Mouse (Mus musculus): ENCODE results near the gene E030018B13Rik. TPM values are rescaled to one million over a fixed set of nuclear protein-coding genes. Genes with fewer than 3 reads are reported as not detected.

The E030018B13Rik gene
- total and polyA plus RNA-seq, 3 experiments = 0.07 TPM; not detected in 2

DNA sequence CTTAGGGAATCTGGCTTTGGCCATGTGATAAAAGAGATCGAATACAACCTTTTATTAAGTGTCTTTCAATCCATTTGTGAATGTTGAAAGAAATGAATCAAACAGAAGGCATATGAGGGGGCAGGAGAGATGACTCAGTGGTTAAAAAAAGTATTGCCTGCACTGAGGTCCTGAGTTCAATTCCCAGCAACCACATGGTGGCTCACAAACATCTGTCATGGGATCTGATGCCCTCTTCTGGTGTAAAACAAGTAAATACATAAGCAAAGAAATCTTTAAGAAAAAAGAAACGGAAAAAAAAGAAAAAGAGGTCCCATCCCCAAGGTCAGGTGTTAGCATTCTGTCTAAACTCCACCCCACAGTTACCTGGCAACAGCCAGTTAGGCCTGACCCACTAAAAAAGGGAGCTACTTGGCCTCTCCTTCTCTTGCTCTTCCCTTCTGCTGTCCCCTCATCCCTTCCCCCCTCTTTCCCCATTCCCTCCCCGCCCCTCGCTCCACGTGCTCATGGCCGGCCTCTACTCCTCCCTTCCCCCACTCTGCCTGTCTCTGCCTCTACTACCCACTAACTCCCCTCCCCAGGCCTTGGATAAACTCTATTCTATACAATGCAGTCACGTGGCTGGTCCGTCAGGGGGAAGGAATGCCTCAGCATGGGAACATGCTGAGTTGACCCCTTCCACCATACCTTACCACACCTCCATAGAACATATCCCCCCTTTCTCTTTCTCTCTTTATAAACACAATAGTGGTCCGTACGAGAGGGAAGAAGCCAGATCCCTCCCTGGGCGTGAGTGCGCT lies 3.5 kb upstream of the E030018B13Rik start:
- H3K4me1 ChIP-seq (ENCODE audit: control insufficient read depth in 1 of 2, insufficient read depth in 2 of 2, low read length in 2 of 2) = peaks cover 25 to 62% of the 10 kb centered on the region in 2 experiments
- H3K27ac ChIP-seq (ENCODE audit: control insufficient read depth, low read depth, low read length) = peak overlapping the region; percentile 55
- no peaks in the 10 kb centered on the region for H3K27me3 ChIP-seq (ENCODE audit: control insufficient read depth in 1 of 2, insufficient read depth in 2 of 2, low read length in 2 of 2)
- peaks cover 36% of the 10 kb centered on the region for H3K79me2 ChIP-seq (ENCODE audit: control insufficient read depth, insufficient read depth, low read length, poor library complexity)
- H3K4me3 ChIP-seq (ENCODE audit: control insufficient read depth in 1 of 2, insufficient read depth in 1 of 2, low read depth in 2 of 2, low read length in 2 of 2) = no peak overlapping the region; a peak in 1 of 4 replicates
- no peak overlapping the region for H3K9ac ChIP-seq (ENCODE audit: control insufficient read depth, low read depth, low read length, poor library complexity, severe bottlenecking)
- H3K36me3 ChIP-seq (ENCODE audit: control insufficient read depth in 1 of 2, insufficient read depth in 2 of 2, low read length in 2 of 2) = peaks cover 0 to 50% of the 10 kb centered on the region in 2 experiments; a peak in 2 of 4 replicates
- no peak for TF ChIP-seq POLR2AphosphoS2 (IDR thresholded peaks at IDR 0.05; ENCODE audit: low read length)
- TF ChIP-seq CTCF (IDR thresholded peaks at IDR 0.05 in 2 of 3, conservative IDR thresholded peaks at IDR 0.05 in 1 of 3; ENCODE audit: control insufficient read depth in 1 of 3, insufficient read depth in 1 of 3, low read depth in 2 of 3, low read length in 3 of 3, poor library complexity in 1 of 3, severe bottlenecking in 1 of 3) = peak in 1 of 3 experiments; percentile 35; a peak in 2 of 6 replicates
- TF ChIP-seq SIN3A (IDR thresholded peaks at IDR 0.05; ENCODE audit: low read length) = 0 out of 2 replicates have a peak, but pooled peaks have one; percentile 38
- peak; percentile 27 for TF ChIP-seq RAD21 (IDR thresholded peaks at IDR 0.05; ENCODE audit: low read depth, low read length)
- no peak for TF ChIP-seq MYB (IDR thresholded peaks at IDR 0.05; ENCODE audit: low read depth, low read length)
- TF ChIP-seq GATA1 (IDR thresholded peaks at IDR 0.05; ENCODE audit: low read depth, low read length) = no peak
- TF ChIP-seq POLR2A (IDR thresholded peaks at IDR 0.05; ENCODE audit: control insufficient read depth in 1 of 2, insufficient read depth in 1 of 2, low read depth in 1 of 2, low read length in 2 of 2, poor library complexity in 1 of 2) = no peak
- no peak for TF ChIP-seq ETS1 (IDR thresholded peaks at IDR 0.05; ENCODE audit: low read depth, low read length)
- no peak for TF ChIP-seq TAL1 (IDR thresholded peaks at IDR 0.05; ENCODE audit: low read length)
- no peak for TF ChIP-seq NRF1 (IDR thresholded peaks at IDR 0.05; ENCODE audit: insufficient read depth, low read depth, low read length, poor library complexity, severe bottlenecking)
- peak; percentile 31 for TF ChIP-seq SMC3 (IDR thresholded peaks at IDR 0.05; ENCODE audit: low read depth, low read length)
- peak; percentile 71 for TF ChIP-seq ZNF384 (IDR thresholded peaks at IDR 0.05; ENCODE audit: low read depth, low read length)
- TF ChIP-seq MAX (IDR thresholded peaks at IDR 0.05; ENCODE audit: low read length) = peak; percentile 51; the same call in 1 of the 2 replicates
- no peak for TF ChIP-seq POLR2AphosphoS5 (IDR thresholded peaks at IDR 0.05; ENCODE audit: borderline replicate concordance, low read depth, low read length)
- no peak for TF ChIP-seq EP300 (IDR thresholded peaks at IDR 0.05; ENCODE audit: low read depth in 1 of 2, low read length in 2 of 2)
- peak; percentile 54; the same call in 1 of the 2 replicates for TF ChIP-seq MYC (IDR thresholded peaks at IDR 0.05; ENCODE audit: low read depth, low read length)
- TF ChIP-seq USF2 (IDR thresholded peaks at IDR 0.05; ENCODE audit: borderline replicate concordance in 1 of 2, insufficient read depth in 1 of 2, low read depth in 1 of 2, low read length in 2 of 2) = no peak
- TF ChIP-seq MAZ (IDR thresholded peaks at IDR 0.05; ENCODE audit: low read depth, low read length) = no peak
- DNase-seq (ENCODE audit: low read depth, low spot score) = peak; percentile 47
- no peaks in the 10 kb centered on the region for H3K9me3 ChIP-seq (replicated peaks; ENCODE audit: insufficient read depth, low read length)

Data from MEL (cell line).